Mouse (Mus musculus): ENCODE results near the gene Vmn1r1.
"Not testable (repeated sequence)": the region's sequence is repeated elsewhere in the genome, so short reads cannot be mapped to it uniquely, and the experiment has no call there.

- not testable (repeated sequence) for TF ChIP-seq CTCF (conservative IDR thresholded peaks at IDR 0.05; ENCODE audit: low read length); POU5F1 (IDR thresholded peaks at IDR 0.05; ENCODE audit: borderline replicate concordance, low read length); NANOG (IDR thresholded peaks at IDR 0.05; ENCODE audit: borderline replicate concordance, low read length)
Observed at GRCm38 (mm10) chr1:182170206-182170605, 5.9 kb upstream of the Vmn1r1 start.

All from E14TG2a.4 (cell line).